Mouse (Mus musculus) stomach, postnatal 0 days (tissue): ENCODE data around the gene Cisd3.
"Not testable (repeated sequence)": the region's sequence is repeated elsewhere in the genome, so short reads cannot be mapped to it uniquely, and the experiment has no call there.

Experiments
- CTCF ChIP-seq: IDR thresholded peaks from 2 replicates; pipeline ENCODE4 v1.5.1; 2016; ENCODE audit warnings: antibody characterized with exemption, low read depth, mild to moderate bottlenecking, moderate library complexity
- EP300 ChIP-seq: optimal IDR thresholded peaks from 2 replicates; pipeline ENCODE3; 2016; ENCODE audit warnings: antibody characterized with exemption

DNA sequence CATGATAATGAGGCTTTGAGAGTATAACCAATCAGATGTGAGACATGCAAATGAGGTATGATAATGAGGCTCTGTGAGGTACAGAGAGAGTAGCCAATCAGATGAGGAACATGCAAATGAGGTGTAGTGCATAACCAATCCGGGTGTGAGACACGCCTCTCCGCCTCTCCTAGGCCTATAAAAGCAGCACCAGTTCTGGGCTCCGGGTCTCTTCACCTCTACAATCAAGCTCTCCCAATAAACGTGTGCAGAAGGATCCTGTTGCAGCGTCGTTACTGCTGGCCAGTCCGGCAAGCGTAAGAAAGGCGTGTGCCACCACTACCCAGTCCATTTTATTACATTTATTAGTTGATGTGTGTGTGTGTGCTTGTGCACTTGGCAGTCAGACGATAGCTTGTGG is 32.2 kb upstream of the Cisd3 start:
- TF ChIP-seq CTCF, EP300: not testable (repeated sequence)
